Mouse (Mus musculus): ENCODE measurements at regions not wholly inside any gene's neighbourhood (a gene's known extent, or its start where the extent isn't known, plus 50 kb on each side); places are given as distances from the start of the nearest gene placed in this dataset.

- DNase-seq (ENCODE audit: low read depth): no peak
Measured at GRCm38 (mm10) chr7:111337053-111337452, 254.2 kb upstream of the Eif4g2 start.

- DNase-seq (ENCODE audit: low read depth): no peak
Measured at GRCm38 (mm10) chr7:111322901-111323300, 240.1 kb upstream of the Eif4g2 start.

- DNase-seq (ENCODE audit: low read depth): no peak
Measured at GRCm38 (mm10) chr7:111319917-111320316, 237.1 kb upstream of the Eif4g2 start.

GRCm38 (mm10) chr7:111316479-111316990 lies 233.7 kb upstream of the Eif4g2 start:
- no peak for DNase-seq (ENCODE audit: low read depth)

DNA sequence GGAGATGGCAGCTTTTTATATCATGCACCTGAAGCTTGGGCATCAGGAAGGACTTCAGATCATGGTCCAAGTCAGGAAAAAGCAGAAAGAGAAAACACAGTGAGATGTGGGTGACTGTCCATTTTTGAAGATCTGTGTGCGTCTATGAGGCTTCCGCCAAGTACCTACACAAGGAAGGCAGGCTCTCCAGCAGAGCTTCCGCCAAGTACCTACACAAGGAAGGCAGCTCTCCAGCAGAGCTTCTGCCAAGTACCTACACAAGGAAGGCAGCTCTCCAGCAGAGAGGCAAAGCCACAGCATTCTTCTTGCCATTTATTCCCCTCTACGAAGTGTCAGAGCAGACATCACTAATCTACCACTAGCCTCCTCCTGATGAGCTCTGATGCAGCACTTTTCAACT lies 231.1 kb upstream of the Eif4g2 start:
- no peak for DNase-seq (ENCODE audit: low read depth)

GRCm38 (mm10) chr7:111305196-111305595 lies 222.4 kb upstream of the Eif4g2 start:
- DNase-seq (ENCODE audit: low read depth): peak; percentile 9

DNA sequence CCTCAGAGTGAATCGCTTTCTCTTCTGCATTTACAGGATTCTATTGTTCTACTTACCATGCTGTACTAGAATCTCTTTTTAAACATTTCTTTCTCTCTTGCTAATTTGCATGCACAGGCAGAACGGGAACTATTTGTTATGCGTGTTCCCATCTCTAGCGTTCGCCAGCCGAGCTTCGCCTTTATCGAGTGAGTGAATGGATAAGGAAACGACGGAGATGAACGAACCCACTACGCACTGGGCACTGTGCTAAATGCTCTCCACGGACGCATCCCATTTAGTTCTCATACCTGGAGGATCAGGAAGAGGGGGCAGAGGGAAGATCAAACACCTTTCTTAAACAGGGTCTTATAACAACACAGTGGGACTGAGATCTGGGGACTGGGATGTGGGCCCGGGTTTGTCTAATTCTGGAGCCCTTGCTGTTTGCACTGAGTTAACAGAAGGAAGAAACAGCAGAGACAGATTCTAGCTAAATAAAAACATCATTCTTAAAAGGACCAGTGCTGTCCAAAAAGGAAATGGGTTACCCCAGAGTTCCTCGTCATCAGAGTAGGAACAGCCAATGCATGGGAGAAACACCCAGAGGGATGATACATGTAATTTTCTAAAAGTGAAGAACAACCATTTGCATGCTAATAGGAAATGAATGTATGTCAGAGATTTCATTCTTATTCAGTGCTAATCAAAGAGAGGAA lies 219.1 kb upstream of the Eif4g2 start:
- no peak for DNase-seq (ENCODE audit: low read depth)

DNA sequence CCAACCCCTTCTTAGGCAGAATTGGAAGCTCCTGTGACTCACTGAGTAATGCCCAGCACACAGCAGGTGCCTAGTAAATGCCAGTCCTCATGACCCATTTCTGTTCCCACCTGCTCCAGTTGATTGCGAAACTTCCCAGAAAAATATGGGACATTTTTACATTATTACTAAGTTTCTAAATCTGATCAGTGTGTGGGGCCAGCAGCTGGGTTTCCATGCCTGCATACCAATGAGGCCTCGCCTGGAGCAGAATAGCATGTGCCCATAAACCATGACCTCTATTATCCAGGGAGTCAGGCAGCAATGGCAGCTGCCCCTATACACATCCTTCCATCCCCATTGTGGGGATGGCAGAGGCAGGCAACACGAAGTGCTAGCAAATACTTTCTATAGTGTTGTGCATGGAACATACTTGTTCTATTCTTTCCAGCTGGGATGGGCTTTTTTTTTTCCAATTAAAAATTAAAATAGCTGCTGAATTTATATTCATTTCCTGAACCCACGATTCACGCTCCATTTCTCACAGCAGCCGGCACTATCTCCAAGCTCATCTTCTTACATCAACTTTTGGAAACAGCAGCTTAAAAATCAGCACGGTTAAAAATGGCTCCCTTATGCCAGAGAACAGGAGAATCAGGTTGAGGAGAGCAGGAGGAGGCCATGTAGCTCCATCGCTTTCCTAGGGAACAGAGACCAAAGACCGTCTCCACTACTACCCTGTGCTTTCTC lies 214.5 kb upstream of the Eif4g2 start:
- no peak for DNase-seq (ENCODE audit: low read depth)

DNA sequence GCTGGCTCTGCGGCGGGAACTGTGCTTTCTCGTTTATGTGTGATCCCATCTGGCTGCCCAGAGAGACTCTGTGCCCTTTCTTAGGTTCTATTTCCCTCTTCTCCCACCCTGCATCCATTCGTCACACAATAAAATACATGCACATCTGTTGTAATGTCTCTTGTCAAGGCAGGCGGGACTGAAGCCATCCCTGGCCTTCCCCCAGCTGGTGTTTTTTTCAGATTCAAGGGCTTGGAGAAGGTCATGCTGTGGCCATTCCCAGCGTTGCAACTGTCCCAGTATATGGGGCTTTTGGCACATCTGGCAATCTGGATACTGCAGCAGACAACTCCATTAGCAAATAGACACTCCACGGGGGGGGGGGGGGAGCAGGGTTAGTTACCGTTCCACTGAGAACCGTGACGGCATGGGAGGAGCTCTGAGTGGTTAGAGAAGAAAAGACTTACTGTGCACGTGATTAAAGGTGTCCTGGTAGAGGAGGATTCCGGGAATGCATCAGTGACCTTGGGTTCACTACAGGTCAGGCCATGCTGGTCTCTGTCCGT lies 200.7 kb upstream of the Eif4g2 start:
- DNase-seq (ENCODE audit: low read depth): no peak

DNA sequence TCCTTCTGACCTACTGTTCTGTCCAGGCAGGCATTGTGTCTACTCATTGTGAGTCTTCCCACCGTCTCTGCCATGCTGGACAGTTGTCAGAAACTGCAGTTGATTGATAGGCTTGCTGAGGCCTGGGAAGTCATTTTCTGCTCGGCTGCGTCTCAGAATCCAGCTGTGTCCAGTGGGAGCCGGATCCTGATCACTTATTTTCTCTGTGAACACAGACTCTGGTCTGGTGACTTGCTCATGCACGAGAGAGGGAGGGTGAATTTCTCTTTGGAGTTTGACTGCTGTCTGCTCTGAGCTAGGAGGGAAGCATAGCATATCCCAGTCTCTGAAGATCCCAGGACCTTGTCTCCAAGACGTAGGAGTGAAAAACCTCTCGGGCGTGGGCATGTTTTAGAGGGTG lies 199.5 kb upstream of the Eif4g2 start:
- DNase-seq (ENCODE audit: low read depth): no peak

- no peak for DNase-seq (ENCODE audit: low read depth)
Measured at GRCm38 (mm10) chr7:111277703-111278102, 194.9 kb upstream of the Eif4g2 start.

- DNase-seq (ENCODE audit: low read depth): no peak
Measured at GRCm38 (mm10) chr7:111273839-111274238, 191.0 kb upstream of the Eif4g2 start.

- no peak for DNase-seq (ENCODE audit: low read depth)
Measured at GRCm38 (mm10) chr7:111270874-111271273, 188.0 kb upstream of the Eif4g2 start.

DNA sequence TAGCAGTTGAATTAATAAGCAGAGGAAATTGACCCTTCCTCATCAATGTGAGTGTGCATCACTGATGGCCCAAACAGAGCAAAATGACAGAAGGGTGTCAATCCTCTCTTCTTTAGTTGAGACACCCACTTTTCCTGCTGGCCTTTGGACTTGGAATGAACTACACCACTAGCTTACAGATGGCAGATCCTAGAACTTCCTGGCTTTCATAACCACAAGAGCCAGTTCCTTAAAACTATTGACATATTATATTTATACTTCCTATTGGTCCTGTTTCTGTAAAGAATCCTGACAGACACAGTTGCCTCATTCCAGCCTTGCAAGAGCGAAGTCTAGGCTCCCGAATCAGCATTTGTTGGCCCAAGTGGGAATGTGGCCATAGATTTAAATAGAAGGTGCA lies 185.4 kb upstream of the Eif4g2 start:
- DNase-seq (ENCODE audit: low read depth): no peak

GRCm38 (mm10) chr7:111263302-111263701 lies 180.5 kb upstream of the Eif4g2 start:
- DNase-seq (ENCODE audit: low read depth): peak; percentile 7

DNA sequence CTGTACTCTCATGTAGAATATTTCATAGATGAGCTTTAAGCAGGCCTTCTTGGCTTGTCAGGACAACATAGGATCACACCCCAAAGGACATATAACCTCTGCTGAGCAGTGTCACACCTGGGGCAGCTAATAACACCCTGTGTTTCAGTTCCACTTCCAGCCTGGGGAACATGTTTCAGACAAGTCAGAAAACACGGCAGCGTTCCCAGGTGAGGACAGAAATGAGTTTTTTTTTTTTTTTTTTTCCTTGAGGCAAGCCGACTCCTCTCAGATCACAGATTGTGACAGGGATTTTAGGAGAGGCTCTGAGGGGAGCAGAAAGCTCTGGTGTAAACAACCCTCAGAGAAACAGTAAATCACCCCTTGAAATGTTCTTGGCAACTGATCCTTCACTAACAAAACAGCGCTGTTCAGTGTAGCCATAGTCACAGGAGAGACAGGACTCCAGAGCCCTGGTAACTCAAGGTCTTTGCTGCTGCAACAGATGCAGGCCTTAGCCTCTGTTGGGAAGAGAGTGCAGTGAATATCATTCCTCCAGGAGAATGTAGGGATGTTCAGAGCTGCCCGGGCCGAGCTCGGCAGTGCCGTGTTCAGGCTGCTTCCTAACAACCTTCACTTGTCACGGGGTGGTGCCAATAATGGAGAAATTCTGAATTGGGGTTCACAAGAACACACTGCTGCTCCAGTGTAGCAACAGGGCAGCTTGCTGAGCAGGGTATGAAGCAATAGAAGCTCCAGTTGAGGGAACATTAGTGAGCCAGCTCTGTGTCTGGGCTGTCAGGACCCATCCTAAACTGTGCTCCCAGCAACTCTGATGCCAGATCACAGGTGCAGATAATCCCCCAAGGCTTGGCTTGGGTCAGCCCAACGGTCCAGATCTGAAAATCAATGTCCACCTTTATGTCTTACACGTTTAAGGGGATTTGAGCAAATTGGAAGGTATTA lies 177.1 kb upstream of the Eif4g2 start:
- DNase-seq (ENCODE audit: low read depth): no peak

GRCm38 (mm10) chr7:111257842-111258241 lies 175.0 kb upstream of the Eif4g2 start:
- no peak for DNase-seq (ENCODE audit: low read depth)

DNA sequence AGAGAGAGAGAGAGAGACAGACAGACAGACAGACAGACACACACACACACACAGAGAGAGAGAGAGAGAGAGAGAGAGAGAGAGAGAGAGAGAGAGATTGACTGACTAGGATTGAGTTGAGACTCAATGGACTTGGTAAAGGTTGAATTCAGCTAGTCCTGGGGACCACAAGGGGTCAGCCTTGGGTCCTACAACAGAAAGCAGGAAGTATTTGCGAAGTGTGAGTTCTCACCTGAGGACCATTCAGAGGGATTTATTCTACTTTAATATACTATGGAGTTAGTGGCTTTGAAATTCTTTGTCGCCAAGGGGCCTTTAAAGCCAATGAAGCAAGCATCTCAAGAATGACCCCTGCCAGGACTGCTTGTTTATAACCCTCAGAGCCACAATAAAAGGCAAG lies 173.4 kb upstream of the Eif4g2 start:
- no peak for DNase-seq (ENCODE audit: low read depth)

DNA sequence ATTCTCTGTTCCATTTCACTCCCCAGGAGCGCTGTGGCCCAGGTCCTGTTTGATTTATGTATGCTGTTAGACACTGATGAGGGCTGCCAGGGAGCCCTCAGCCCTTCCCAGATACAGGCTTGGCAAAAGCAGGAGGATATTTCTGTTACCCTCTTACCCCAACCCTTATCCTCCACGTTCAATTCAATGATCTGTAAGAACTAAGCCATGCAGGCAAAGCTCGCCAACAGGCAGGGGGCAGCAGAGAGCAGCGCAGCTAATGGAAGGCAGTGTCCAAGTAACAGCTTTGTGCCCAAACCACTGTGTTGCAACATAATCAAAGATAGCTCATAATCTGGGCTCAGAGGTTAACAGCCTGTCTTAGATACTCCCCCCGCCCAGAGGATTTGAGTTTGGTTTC lies 166.8 kb upstream of the Eif4g2 start:
- DNase-seq (ENCODE audit: low read depth): peak; percentile 54

- DNase-seq (ENCODE audit: low read depth): no peak
Measured at GRCm38 (mm10) chr7:111245488-111245887, 162.7 kb upstream of the Eif4g2 start.

DNA sequence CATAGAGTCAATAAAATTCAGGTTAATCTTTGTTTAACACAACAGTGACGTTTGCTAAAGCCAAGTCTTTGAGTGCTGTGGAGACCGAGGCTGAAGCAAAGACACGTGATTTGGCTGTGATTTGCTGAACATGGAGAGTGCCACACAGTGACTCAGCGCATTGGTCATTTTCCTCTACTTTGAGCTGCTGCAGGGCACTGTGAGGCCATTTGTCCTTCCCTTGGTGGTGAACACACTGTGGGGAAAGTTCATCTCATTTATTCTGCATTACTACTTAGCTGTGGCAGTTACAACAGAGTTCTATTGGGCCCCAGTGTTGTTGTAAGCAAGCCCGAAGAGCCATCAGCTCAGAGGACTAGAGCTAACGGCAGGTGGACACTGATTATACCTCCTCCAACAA lies 162.2 kb upstream of the Eif4g2 start:
- no peak for DNase-seq (ENCODE audit: low read depth)

DNA sequence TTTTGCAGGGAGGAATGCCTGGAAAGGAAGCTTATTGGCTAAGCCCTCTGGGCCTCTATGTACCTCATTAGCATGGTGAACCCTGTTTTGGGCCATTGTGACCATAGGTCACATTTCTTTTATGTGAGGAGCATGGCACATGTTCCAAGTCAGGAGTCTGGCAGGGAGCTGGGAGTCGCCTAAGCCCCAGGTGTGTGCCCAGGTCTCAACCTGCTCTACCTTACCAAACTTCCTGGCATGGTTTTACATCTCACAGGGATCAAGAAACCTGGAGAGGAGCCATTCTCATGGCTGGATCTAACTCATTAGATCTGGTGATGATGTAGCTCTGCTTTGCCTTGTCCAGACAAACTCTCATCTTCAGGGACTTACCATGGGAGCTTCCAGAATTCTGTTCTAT lies 161.0 kb upstream of the Eif4g2 start:
- DNase-seq (ENCODE audit: low read depth): no peak

Measured in c-Kit-positive CD71-negative TER-119-negative erythroid progenitor cells, embryonic 14.5 days (primary cell).